Comparison of ENCODE assay signal across 8 mouse cellular contexts in the genomic region with DNA sequence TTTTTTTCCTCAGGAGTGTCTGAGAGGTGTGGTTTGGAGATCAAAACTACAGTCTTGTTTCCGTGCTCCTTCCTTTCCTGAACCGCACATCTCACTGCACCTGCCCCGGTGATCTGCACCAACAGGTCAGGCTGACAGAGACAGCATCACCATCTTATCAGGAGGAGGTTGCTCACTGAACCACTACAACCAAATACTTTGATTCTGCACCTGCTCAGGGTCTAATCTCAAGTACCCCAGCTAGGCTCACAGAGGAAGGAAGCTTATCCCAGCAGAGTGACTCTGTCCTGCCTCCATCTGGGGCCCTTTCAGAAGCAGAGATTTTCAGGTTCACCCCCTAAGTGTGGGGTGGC. TPM values are rescaled to one million over a fixed set of nuclear protein-coding genes. Genes with fewer than 3 reads are reported as not detected.
A peak's percentile ranks its signal among the peaks of the same experiment; 100 is the strongest.
DNase-seq lines count a peak whose midpoint lies in the region; ATAC-seq and TF ChIP-seq lines count a peak whose summit lies in the region.

No protein-coding gene starts in this region.

- H3K9ac ChIP-seq in forebrain, postnatal 0 days, result no peak overlapping the region

- no peak for TF ChIP-seq CTCF in testis, adult 2 months (IDR thresholded peaks at IDR 0.05; ENCODE audit: control insufficient read depth, insufficient read depth, insufficient replicate concordance, low read depth, low read length)
- no peak for TF ChIP-seq CTCF in forebrain, postnatal 0 days (IDR thresholded peaks at IDR 0.05; ENCODE audit: low read depth)

- peak overlapping the region; percentile 92 for H3K4me2 ChIP-seq in forebrain, postnatal 0 days (ENCODE audit: low read depth)

- peak overlapping the region; percentile 35 for H3K4me3 ChIP-seq in testis, adult 2 months (ENCODE audit: control insufficient read depth, low read depth, low read length)
- peak overlapping the region; percentile 44 for H3K4me3 ChIP-seq in forebrain, postnatal 0 days (ENCODE audit: low read depth, low read length)
- peak overlapping the region; percentile 41 for H3K4me3 ChIP-seq in macrophage (ENCODE audit: inconsistent target)

- no peaks in the 10 kb centered on the region for H3K79me2 ChIP-seq in macrophage (ENCODE audit: inconsistent target)

- DNase-seq in testis, postnatal 10 days (ENCODE audit: low spot score), result no peak
- DNase-seq in forebrain, postnatal 0 days, result no peak
- DNase-seq in thymus, postnatal 36 days, result peak; percentile 26 to 46
- DNase-seq in spleen, postnatal 4 days (ENCODE audit: low spot score in 2 of 2), result no peak
- no peak for DNase-seq in adrenal gland, postnatal 10 days

- no peak for ATAC-seq in forebrain, postnatal 0 days
- no peak for ATAC-seq in cerebellum, adult (ENCODE audit: insufficient number of reproducible peaks, low FRiP score, low TSS enrichment)

- TF ChIP-seq POLR2A in testis, adult 2 months (IDR thresholded peaks at IDR 0.05; ENCODE audit: control insufficient read depth, low read depth, low read length), result no peak

- H3K27me3 ChIP-seq in testis, adult 2 months (ENCODE audit: control insufficient read depth, insufficient read depth, low read length), result no peaks in the 10 kb centered on the region
- H3K27me3 ChIP-seq in forebrain, postnatal 0 days (ENCODE audit: insufficient read depth, low read length), result no peaks in the 10 kb centered on the region

- H3K4me1 ChIP-seq in testis, adult 2 months (ENCODE audit: control insufficient read depth, insufficient read depth, low read length), result peaks cover 3% of the 10 kb centered on the region
- peaks cover 9% of the 10 kb centered on the region; the same call in 1 of the 2 replicates for H3K4me1 ChIP-seq in forebrain, postnatal 0 days (ENCODE audit: insufficient read depth)

- H3K9me3 ChIP-seq in forebrain, postnatal 0 days (ENCODE audit: low read length), result no peaks in the 10 kb centered on the region

- WGBS in forebrain, postnatal 0 days, result 3% methylated on average over 3 of the region's 3 CpGs
- WGBS in macrophage (ENCODE audit: missing documents), result 13% methylated on average over 3 of the region's 3 CpGs

- no peak overlapping the region for H3K27ac ChIP-seq in testis, adult 2 months (ENCODE audit: control insufficient read depth, insufficient read depth, low read depth, low read length)
- H3K27ac ChIP-seq in forebrain, postnatal 0 days (ENCODE audit: low read depth, low read length), result no peak overlapping the region
- H3K27ac ChIP-seq in macrophage, result no peak overlapping the region

- no peaks in the 10 kb centered on the region for H3K36me3 ChIP-seq in testis, adult 2 months (ENCODE audit: control insufficient read depth, insufficient read depth, low read length)
- H3K36me3 ChIP-seq in forebrain, postnatal 0 days (ENCODE audit: insufficient read depth), result no peaks in the 10 kb centered on the region
- H3K36me3 ChIP-seq in macrophage (ENCODE audit: inconsistent target), result no peaks in the 10 kb centered on the region

RNA-seq across cellular contexts. Expression of gene Wfs1, which starts 0.6 kb away (rescaled TPM):
- 1.6 and 1.9 TPM in 2 replicates for polyA plus RNA-seq in testis, adult 2 months (2012; rRNA removed)
- 9.6 and 12.9 TPM in 2 replicates for total RNA-seq in forebrain, postnatal 0 days (2014; rRNA removed)
- 10.3 and 16.9 TPM in 2 replicates for polyA plus RNA-seq in forebrain, postnatal 0 days (2015; fragmentation: Nextera tagmentation; extraction: Ambion mirVana)
- total RNA-seq in macrophage (2018; cell fraction: chromatin; rRNA removed), result 1 to 10 TPM in 24 of 26 experiments, under 1 TPM in 2; 0.86 to 9.9 (median 4.3) TPM
- total RNA-seq in macrophage (2018; cell fraction: cytosol; rRNA removed), result 1 to 10 TPM; 2.5 to 8.3 (median 4.5) TPM
- 10 to 100 TPM in 2 of 26 experiments, 1 to 10 TPM in 24; 2.4 to 11.1 (median 6.2) TPM for total RNA-seq in macrophage (2018; cell fraction: nucleus; rRNA removed)
- polyA plus RNA-seq in macrophage (2018), result 3.2 to 7.8 TPM (median 4.1 TPM) in 3 replicates
- total RNA-seq in adrenal gland, postnatal 10 days (2021), result 10 to 100 TPM; 19.0 to 19.6 TPM

Comparison
In these comparisons a context has a peak if more than half of its experiments do, and no peak if none do; other contexts are left out.
1. DNase-seq: peak in thymus, postnatal 36 days (2 of 2); none in testis, postnatal 10 days (single experiment), forebrain, postnatal 0 days (single experiment), spleen, postnatal 4 days (0 of 2) and adrenal gland, postnatal 10 days (single experiment).
2. Peak in every context shown above with its lines, with median percentiles within 50 percentile points of each other: H3K4me3 ChIP-seq.